Mouse (Mus musculus): ENCODE results near the gene B3gnt8. TPM values are rescaled to one million over a fixed set of nuclear protein-coding genes. Genes with fewer than 3 reads are reported as not detected.

The B3gnt8 gene
- polyA plus RNA-seq, 1 experiment from 2014 or later, result 1.3 TPM

- H3K4me3 ChIP-seq, result peak overlapping the region; percentile 52; the same call in 1 of the 2 replicates
- peaks cover 56% of the 10 kb centered on the region for H3K27me3 ChIP-seq (replicated peaks; ENCODE audit: low read depth, poor library complexity, severe bottlenecking)
- H3K4me1 ChIP-seq, result peaks cover 8% of the 10 kb centered on the region
- no peak overlapping the region for H3K27ac ChIP-seq (replicated peaks)
- H3K36me3 ChIP-seq (replicated peaks), result peaks cover 4% of the 10 kb centered on the region
- DNase-seq (ENCODE audit: low spot score), result no peak
- H3K9me3 ChIP-seq, result peaks cover 2% of the 10 kb centered on the region; the same call in 1 of the 2 replicates
- WGBS, result 31% methylated on average over 9 of the region's 9 CpGs
Observed at GRCm38 (mm10) chr7:25674297-25674696, 47.8 kb downstream of the B3gnt8 start.

GRCm38 (mm10) chr7:25674719-25675300 lies 48.4 kb downstream of the B3gnt8 start, which contains the start of gene Tmem91:
Gene Tmem91, minus strand, starts transcription at chr7:25675166.
- 3% methylated on average over 29 of the region's 29 CpGs for WGBS
- no peaks in the 10 kb centered on the region for H3K36me3 ChIP-seq (replicated peaks)
- peak within 1 kb of the TSS; percentile 52 for H3K4me3 ChIP-seq
- no peak within 1 kb of the TSS for H3K27ac ChIP-seq (replicated peaks)
- peaks cover 2% of the 10 kb centered on the region; the same call in 1 of the 2 replicates for H3K9me3 ChIP-seq
- H3K27me3 ChIP-seq (replicated peaks; ENCODE audit: low read depth, poor library complexity, severe bottlenecking), result peaks cover 61% of the 10 kb centered on the region
- DNase-seq (ENCODE audit: low spot score), result peak; percentile 21
- peaks cover 8% of the 10 kb centered on the region for H3K4me1 ChIP-seq

- Histone ChIP-seq H3K9me3 (peaks cover 2% of the 10 kb centered on the region; the same call in 1 of the 2 replicates), H3K27me3 (replicated peaks; ENCODE audit: low read depth, poor library complexity, severe bottlenecking) (peaks cover 61% of the 10 kb centered on the region), H3K4me1 (peaks cover 14% of the 10 kb centered on the region), H3K4me3 (peak overlapping the region; percentile 52), H3K27ac (replicated peaks) (no peak overlapping the region), H3K36me3 (replicated peaks) (no peaks in the 10 kb centered on the region)
- WGBS, result 43% methylated on average over 6 of the region's 6 CpGs
- DNase-seq (ENCODE audit: low spot score), result no peak
Observed at GRCm38 (mm10) chr7:25675405-25675804, 49.0 kb downstream of the B3gnt8 start.

GRCm38 (mm10) chr7:25676085-25676781 lies 49.8 kb downstream of the B3gnt8 start:
- 82% methylated on average over 15 of the region's 15 CpGs for WGBS
- Histone ChIP-seq H3K27ac (replicated peaks) (no peak overlapping the region), H3K27me3 (replicated peaks; ENCODE audit: low read depth, poor library complexity, severe bottlenecking) (peaks cover 61% of the 10 kb centered on the region), H3K36me3 (replicated peaks) (no peaks in the 10 kb centered on the region), H3K9me3 (peaks cover 2% of the 10 kb centered on the region; the same call in 1 of the 2 replicates), H3K4me3 (no peak overlapping the region), H3K4me1 (peaks cover 18% of the 10 kb centered on the region)
- DNase-seq (ENCODE audit: low spot score), result no peak

- H3K4me3 ChIP-seq, result no peak overlapping the region
- H3K4me1 ChIP-seq, result peaks cover 25% of the 10 kb centered on the region
- DNase-seq (ENCODE audit: low spot score), result no peak
- peaks cover 61% of the 10 kb centered on the region for H3K27me3 ChIP-seq (replicated peaks; ENCODE audit: low read depth, poor library complexity, severe bottlenecking)
- H3K9me3 ChIP-seq, result peaks cover 2% of the 10 kb centered on the region; the same call in 1 of the 2 replicates
- H3K27ac ChIP-seq (replicated peaks), result no peak overlapping the region
- WGBS, result 89% methylated on average over 7 of the region's 7 CpGs
- H3K36me3 ChIP-seq (replicated peaks), result no peaks in the 10 kb centered on the region
Observed at GRCm38 (mm10) chr7:25677013-25677412, 50.6 kb downstream of the B3gnt8 start.

GRCm38 (mm10) chr7:25679971-25680370 lies 53.5 kb downstream of the B3gnt8 start:
- no peak overlapping the region for H3K27ac ChIP-seq (replicated peaks)
- WGBS, result 9% methylated on average over 6 of the region's 6 CpGs
- no peak for DNase-seq (ENCODE audit: low spot score)

GRCm38 (mm10) chr7:25680514-25681258 lies 54.2 kb downstream of the B3gnt8 start, which contains the start of gene B9d2:
Gene B9d2, plus strand, starts transcription at chr7:25680780.
- Histone ChIP-seq H3K4me3 (peak within 1 kb of the TSS; percentile 77), H3K9me3 (no peaks in the 10 kb centered on the region), H3K36me3 (replicated peaks) (peaks cover 8% of the 10 kb centered on the region; the same call in 1 of the 2 replicates), H3K4me1 (peaks cover 23% of the 10 kb centered on the region), H3K27me3 (replicated peaks; ENCODE audit: low read depth, poor library complexity, severe bottlenecking) (peaks cover 48% of the 10 kb centered on the region), H3K27ac (replicated peaks) (peak within 1 kb of the TSS; percentile 94)
- DNase-seq (ENCODE audit: low spot score), result peak; percentile 95
- WGBS, result under 1% methylated on average over 46 of the region's 46 CpGs

More at GRCm38 (mm10) chr7:25679971-25680370, 53.5 kb downstream of the B3gnt8 start:
- Histone ChIP-seq H3K4me3 (peak overlapping the region; percentile 77), H3K36me3 (replicated peaks) (peaks cover 8% of the 10 kb centered on the region; the same call in 1 of the 2 replicates), H3K27me3 (replicated peaks; ENCODE audit: low read depth, poor library complexity, severe bottlenecking) (peaks cover 48% of the 10 kb centered on the region), H3K9me3 (no peaks in the 10 kb centered on the region), H3K4me1 (peaks cover 20% of the 10 kb centered on the region)

- H3K9me3 ChIP-seq, result no peaks in the 10 kb centered on the region
- peak overlapping the region; percentile 94; the same call in 1 of the 2 replicates for H3K27ac ChIP-seq (replicated peaks)
- peaks cover 32% of the 10 kb centered on the region for H3K4me1 ChIP-seq
- peaks cover 10% of the 10 kb centered on the region; the same call in 1 of the 2 replicates for H3K36me3 ChIP-seq (replicated peaks)
- no peak for DNase-seq (ENCODE audit: low spot score)
- H3K4me3 ChIP-seq, result peak overlapping the region; percentile 77
- peaks cover 48% of the 10 kb centered on the region for H3K27me3 ChIP-seq (replicated peaks; ENCODE audit: low read depth, poor library complexity, severe bottlenecking)
- WGBS, result 63% methylated on average over 15 of the region's 15 CpGs
Observed at GRCm38 (mm10) chr7:25681341-25682231, 55.1 kb downstream of the B3gnt8 start.

- Histone ChIP-seq H3K9me3 (no peaks in the 10 kb centered on the region), H3K4me1 (peaks cover 52% of the 10 kb centered on the region), H3K36me3 (replicated peaks) (peaks cover 10% of the 10 kb centered on the region; the same call in 1 of the 2 replicates), H3K4me3 (no peak overlapping the region), H3K27ac (replicated peaks) (no peak overlapping the region), H3K27me3 (replicated peaks; ENCODE audit: low read depth, poor library complexity, severe bottlenecking) (peaks cover 57% of the 10 kb centered on the region)
- DNase-seq (ENCODE audit: low spot score), result no peak
- 62% methylated on average over 7 of the region's 7 CpGs for WGBS
Observed at GRCm38 (mm10) chr7:25683474-25684180, 57.2 kb downstream of the B3gnt8 start.

- Histone ChIP-seq H3K4me3 (no peak overlapping the region), H3K9me3 (no peaks in the 10 kb centered on the region), H3K4me1 (peaks cover 62% of the 10 kb centered on the region), H3K36me3 (replicated peaks) (peaks cover 10% of the 10 kb centered on the region; the same call in 1 of the 2 replicates), H3K27me3 (replicated peaks; ENCODE audit: low read depth, poor library complexity, severe bottlenecking) (peaks cover 57% of the 10 kb centered on the region), H3K27ac (replicated peaks) (no peak overlapping the region)
- DNase-seq (ENCODE audit: low spot score), result no peak
- 85% methylated on average over 6 of the region's 6 CpGs for WGBS
Observed at GRCm38 (mm10) chr7:25684659-25685058, 58.2 kb downstream of the B3gnt8 start.
